Mouse (Mus musculus) CH12.LX (cell line): ENCODE measurements around the gene Itgam. TPM values are rescaled to one million over a fixed set of nuclear protein-coding genes. Genes with fewer than 3 reads are reported as not detected.

Experiments
- DNase-seq: peaks from one replicate; pipeline ENCODE4 v3.0.0-alpha.2; 2013; ENCODE audit errors: extremely low read depth
- H3K27ac ChIP-seq: 2 replicates; pipeline ENCODE4 v1.5.1; 2012; ENCODE audit warnings: low read depth, mild to moderate bottlenecking, control low read depth, moderate library complexity; ENCODE audit not compliant: insufficient read depth
- H3K27me3 ChIP-seq: replicated peaks from 2 replicates; pipeline ENCODE3; 2012; ENCODE audit warnings: inconsistent platforms
- H3K36me3 ChIP-seq, 2 experiments: replicated peaks in 1 of 2; 2 replicates each; pipeline versions ENCODE3 to v1.6.1; 2012; ENCODE audit warnings: inconsistent platforms in 1 of 2, low read length in 1 of 2, mild to moderate bottlenecking in 1 of 2, mixed read lengths in 1 of 2, moderate library complexity in 1 of 2; ENCODE audit not compliant: control insufficient read depth in 1 of 2, insufficient read depth in 1 of 2
- H3K4me1 ChIP-seq, 2 experiments: 2 replicates each; pipeline ENCODE4 v1.6.1; 2012; ENCODE audit warnings: inconsistent platforms in 1 of 2, moderate library complexity in 1 of 2; ENCODE audit not compliant: insufficient read depth in 2 of 2, control insufficient read depth in 1 of 2
- H3K4me2 ChIP-seq: 2 replicates; pipeline ENCODE4 v1.6.1; 2012; ENCODE audit warnings: low read depth, mild to moderate bottlenecking, control low read depth; ENCODE audit not compliant: poor library complexity, insufficient read depth, severe bottlenecking
- H3K4me3 ChIP-seq, 3 experiments: fragments of 150-350 bp in 1 of 3; sonication (generic) in 1 of 3; replicated peaks in 1 of 3; 2 replicates each; pipeline versions ENCODE3 to v1.5.1; 2011 to 2012; ENCODE audit warnings: low read depth in 2 of 3, low read length in 2 of 3, mild to moderate bottlenecking in 2 of 3, moderate library complexity in 2 of 3, control low read depth in 1 of 3, improper control_type of control experiment in 1 of 3, inconsistent platforms in 1 of 3, mixed read lengths in 1 of 3; ENCODE audit not compliant: poor library complexity in 1 of 3
- H3K79me2 ChIP-seq: replicated peaks from 2 replicates; pipeline ENCODE4 v1.6.1; 2012; ENCODE audit warnings: mild to moderate bottlenecking, moderate library complexity; ENCODE audit not compliant: control insufficient read depth, poor library complexity, insufficient read depth, severe bottlenecking; ENCODE audit errors: extremely low read depth
- H3K9ac ChIP-seq: 2 replicates; pipeline ENCODE4 v1.6.1; 2012; ENCODE audit warnings: low read depth, mild to moderate bottlenecking, control low read depth, moderate library complexity; ENCODE audit not compliant: insufficient read depth
- H3K9me3 ChIP-seq: replicated peaks from 2 replicates; pipeline ENCODE3; 2012; ENCODE audit warnings: low read length, inconsistent platforms, mixed read lengths
- CHD2 ChIP-seq: IDR thresholded peaks from 2 replicates; pipeline ENCODE4 v1.6.1; 2011; ENCODE audit warnings: low read length, improper control_type of control experiment
- ELF1 ChIP-seq: IDR thresholded peaks from 2 replicates; pipeline ENCODE4 v1.6.1; 2014; ENCODE audit warnings: low read depth, mild to moderate bottlenecking, inconsistent platforms, low read length, improper control_type of control experiment
- EP300 ChIP-seq: IDR thresholded peaks from 2 replicates; pipeline ENCODE4 v1.6.1; 2011; ENCODE audit warnings: low read length, improper control_type of control experiment
- ETS1 ChIP-seq: conservative IDR thresholded peaks from 2 replicates; pipeline ENCODE4 v1.6.1; 2012; ENCODE audit warnings: low read depth, mild to moderate bottlenecking, inconsistent platforms, low read length, improper control_type of control experiment, moderate library complexity
- HCFC1 ChIP-seq: IDR thresholded peaks from 2 replicates; pipeline ENCODE4 v1.6.1; 2012; ENCODE audit warnings: low read depth, mild to moderate bottlenecking, inconsistent platforms, low read length, improper control_type of control experiment
- JUND ChIP-seq: conservative IDR thresholded peaks from 2 replicates; pipeline ENCODE4 v1.6.1; 2011; ENCODE audit warnings: low read depth, low read length, improper control_type of control experiment
- KAT2A ChIP-seq: IDR thresholded peaks from 2 replicates; pipeline ENCODE4 v1.6.1; 2012; ENCODE audit warnings: low read length, improper control_type of control experiment, inconsistent platforms; ENCODE audit not compliant: insufficient replicate concordance
- MAFK ChIP-seq: IDR thresholded peaks from 2 replicates; pipeline ENCODE4 v1.6.1; 2011; ENCODE audit warnings: low read length, improper control_type of control experiment; ENCODE audit not compliant: insufficient replicate concordance
- MAX ChIP-seq: IDR thresholded peaks from 2 replicates; pipeline ENCODE4 v1.6.1; 2011; ENCODE audit warnings: low read length, improper control_type of control experiment
- MAZ ChIP-seq: IDR thresholded peaks from 2 replicates; pipeline ENCODE4 v1.6.1; 2012; ENCODE audit warnings: low read depth, mild to moderate bottlenecking, inconsistent platforms, low read length, improper control_type of control experiment, moderate library complexity
- MEF2A ChIP-seq: IDR thresholded peaks from 2 replicates; pipeline ENCODE4 v1.6.1; 2014; ENCODE audit warnings: low read depth, mild to moderate bottlenecking, inconsistent platforms, low read length, improper control_type of control experiment, borderline replicate concordance
- NELFE ChIP-seq: IDR thresholded peaks from 2 replicates; pipeline ENCODE4 v1.6.1; 2011; ENCODE audit warnings: low read depth, low read length, improper control_type of control experiment
- NRF1 ChIP-seq: IDR thresholded peaks from 2 replicates; pipeline ENCODE4 v1.6.1; 2014; ENCODE audit warnings: low read depth, mild to moderate bottlenecking, inconsistent platforms, low read length, improper control_type of control experiment, moderate library complexity
- RAD21 ChIP-seq: IDR thresholded peaks from 2 replicates; pipeline ENCODE4 v1.6.1; 2011; ENCODE audit warnings: low read depth, mild to moderate bottlenecking, low read length, improper control_type of control experiment, moderate library complexity
- RCOR1 ChIP-seq: conservative IDR thresholded peaks from 2 replicates; pipeline ENCODE4 v1.6.1; 2012; ENCODE audit warnings: low read depth, mild to moderate bottlenecking, inconsistent platforms, low read length, improper control_type of control experiment
- SIN3A ChIP-seq: IDR thresholded peaks from 2 replicates; pipeline ENCODE4 v1.6.1; 2012; ENCODE audit warnings: low read length, improper control_type of control experiment, inconsistent platforms
- TCF12 ChIP-seq: IDR thresholded peaks from 2 replicates; pipeline ENCODE4 v1.6.1; 2014; ENCODE audit warnings: low read depth, mild to moderate bottlenecking, inconsistent platforms, low read length, improper control_type of control experiment
- USF1 ChIP-seq: IDR thresholded peaks from 2 replicates; pipeline ENCODE4 v1.6.1; 2014; ENCODE audit warnings: low read depth, mild to moderate bottlenecking, inconsistent platforms, low read length, improper control_type of control experiment
- USF2 ChIP-seq: conservative IDR thresholded peaks from 2 replicates; pipeline ENCODE4 v1.6.1; 2011; ENCODE audit warnings: low read depth, low read length, improper control_type of control experiment
- ZMIZ1 ChIP-seq: IDR thresholded peaks from 2 replicates; pipeline ENCODE4 v1.6.1; 2012; ENCODE audit warnings: low read depth, mild to moderate bottlenecking, inconsistent platforms, low read length, improper control_type of control experiment
- ZNF384 ChIP-seq: IDR thresholded peaks from 2 replicates; pipeline ENCODE4 v1.6.1; 2012; ENCODE audit warnings: low read depth, low read length, improper control_type of control experiment, inconsistent platforms
- dilution Hi-C: fragments of 300-500 bp; cut with MboI; formaldehyde crosslinking; loops from 2 replicates; pipeline ENCODE4 v1.14.3; 2020; ENCODE audit warnings: low sequenced_read_pairs; ENCODE audit not compliant: extremely low pct_unique_long_range_greater_than_20kb, extremely low pct_ligation_motif_present
- in situ Hi-C: fragments of 300-500 bp; cut with MboI; formaldehyde crosslinking; loops from 3 replicates; pipeline ENCODE4 v1.14.3; 2019; ENCODE audit warnings: low sequenced_read_pairs, low pct_ligation_motif_present, low pct_unique_long_range_greater_than_20kb, mixed read lengths
- polyA plus RNA-seq: library from polyadenylated mRNA; unstranded; fragments of >175 nt; gene quantifications from 2 replicates; pipeline ENCODE4 v1.2.1, GENCODE M21; 2012; ENCODE audit warnings: low read depth; ENCODE audit not compliant: insufficient read length
- total RNA-seq, 2 experiments: library from RNA; depleted of rRNA; stranded (reverse); fragments of 300-350 nt in 1 of 2; fragments of >200 nt in 1 of 2; gene quantifications; 2 replicates each; pipeline ENCODE4 v1.2.3; 2012 to 2014

The Itgam gene
- total and polyA plus RNA-seq, 3 experiments: 0.13 to 1.1 (median 0.48) TPM

DNA sequence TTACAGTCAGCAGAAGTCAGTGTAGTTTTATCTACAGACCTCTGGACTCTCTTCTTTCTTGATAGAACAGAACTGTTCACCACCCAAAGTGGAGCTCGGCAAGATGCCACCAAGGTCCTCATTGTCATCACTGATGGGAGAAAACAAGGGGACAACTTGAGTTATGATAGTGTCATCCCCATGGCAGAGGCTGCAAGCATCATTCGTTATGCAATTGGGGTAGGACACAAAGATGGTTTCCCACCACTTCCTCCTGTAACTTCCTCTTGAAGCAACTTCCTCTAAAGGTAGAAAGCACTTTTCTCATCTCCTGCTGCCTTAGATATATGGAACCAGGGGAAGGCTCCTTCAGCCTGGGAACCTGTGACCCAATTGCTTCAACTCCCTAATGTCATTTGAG, 71.2 kb downstream of the Itgam start:
- H3K27me3 ChIP-seq: no peaks in the 10 kb centered on the region
- DNase-seq: peak; percentile 17
- no peak overlapping the region for H3K4me2 ChIP-seq
- H3K79me2 ChIP-seq: no peaks in the 10 kb centered on the region
- H3K9me3 ChIP-seq: no peaks in the 10 kb centered on the region
- in situ Hi-C loops (no loop called here), dilution Hi-C loops (no loop called here)
- no peaks in the 10 kb centered on the region for H3K36me3 ChIP-seq
- no peak overlapping the region for H3K4me3 ChIP-seq
- H3K27ac ChIP-seq: no peak overlapping the region
- TF ChIP-seq CHD2: no peak
- TF ChIP-seq MAZ: no peak
- TF ChIP-seq MEF2A: no peak
- TF ChIP-seq MAX: no peak
- no peak for TF ChIP-seq ZNF384
- TF ChIP-seq HCFC1: no peak
- TF ChIP-seq ELF1: no peak
- no peak for TF ChIP-seq SIN3A
- no peak for TF ChIP-seq USF1
- TF ChIP-seq JUND: no peak
- no peak for TF ChIP-seq TCF12
- no peak for TF ChIP-seq KAT2A
- no peak for TF ChIP-seq RCOR1
- TF ChIP-seq RAD21: no peak
- no peak for TF ChIP-seq USF2
- no peak for TF ChIP-seq NRF1
- no peak for TF ChIP-seq ETS1
- TF ChIP-seq ZMIZ1: no peak
- TF ChIP-seq MAFK: no peak
- TF ChIP-seq EP300: no peak
- H3K4me1 ChIP-seq: peaks cover 7 to 46% of the 10 kb centered on the region in 2 experiments
- H3K9ac ChIP-seq: no peak overlapping the region

DNA sequence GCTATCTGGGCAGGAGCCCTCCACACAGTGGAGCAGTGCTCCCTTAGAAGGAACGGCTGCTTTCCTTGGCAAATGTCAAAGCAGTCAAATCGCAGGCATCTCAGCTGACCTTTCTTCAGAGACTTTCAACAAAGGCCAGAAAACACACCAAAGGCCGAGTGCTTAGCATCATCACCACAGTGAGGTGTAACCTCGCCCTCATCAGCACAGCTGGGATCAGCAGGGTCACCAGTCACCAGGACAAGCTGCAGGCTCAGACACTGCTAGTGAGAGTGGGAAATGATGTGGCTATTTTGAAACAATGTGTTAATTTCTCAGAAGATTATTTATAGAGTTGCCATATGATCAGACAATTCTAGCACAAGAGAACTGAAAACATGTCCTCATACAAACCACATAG, 74.5 kb downstream of the Itgam start:
- no peaks in the 10 kb centered on the region for H3K79me2 ChIP-seq
- DNase-seq: no peak
- H3K27ac ChIP-seq: no peak overlapping the region
- H3K9me3 ChIP-seq: no peaks in the 10 kb centered on the region
- in situ Hi-C loops (no loop called here), dilution Hi-C loops (no loop called here)
- peaks cover under 1% of the 10 kb centered on the region for H3K27me3 ChIP-seq
- TF ChIP-seq KAT2A (no peak), TCF12 (no peak), NELFE (no peak)
- H3K9ac ChIP-seq: no peak overlapping the region
- no peak overlapping the region for H3K4me3 ChIP-seq
- H3K4me1 ChIP-seq: peaks cover 2 to 33% of the 10 kb centered on the region in 2 experiments; a peak in 2 of 4 replicates
- no peak overlapping the region for H3K4me2 ChIP-seq
- no peaks in the 10 kb centered on the region for H3K36me3 ChIP-seq
